Mouse (Mus musculus) bone marrow macrophage, adult 2 months (primary cell): ENCODE results near the gene Mtch2.

Experiments used
- CTCF ChIP-seq: IDR thresholded peaks from 2 replicates; pipeline ENCODE4 v1.5.1; 2012; ENCODE audit warnings: low read depth, mild to moderate bottlenecking, low read length, moderate library complexity
- POLR2A ChIP-seq: IDR thresholded peaks from 2 replicates; pipeline ENCODE4 v1.6.1; 2012; ENCODE audit warnings: mild to moderate bottlenecking, low read depth, low read length, borderline replicate concordance

- no peak for TF ChIP-seq CTCF
- TF ChIP-seq POLR2A, result no peak
Measured at GRCm38 (mm10) chr2:90889550-90890548, 42.9 kb downstream of the Mtch2 start.
